Mouse (Mus musculus) layer of hippocampus, postnatal 14 days (tissue): ENCODE data around the gene Lman1l. TPM values are rescaled to one million over a fixed set of nuclear protein-coding genes. Genes with fewer than 3 reads are reported as not detected.

ENCODE experiments used
- DNase-seq, 2 experiments: peaks; one replicate each; pipeline ENCODE4 v3.0.0; 2021 to 2022; ENCODE audit warnings: low spot score in 2 of 2, mixed read lengths in 1 of 2
- total RNA-seq, 2 experiments: library from RNA; stranded (reverse); gene quantifications; 2 replicates each; pipeline ENCODE4 v1.2.3; 2021

Lman1l gene
- total RNA-seq, 2 experiments from 2014 or later = not detected

DNA sequence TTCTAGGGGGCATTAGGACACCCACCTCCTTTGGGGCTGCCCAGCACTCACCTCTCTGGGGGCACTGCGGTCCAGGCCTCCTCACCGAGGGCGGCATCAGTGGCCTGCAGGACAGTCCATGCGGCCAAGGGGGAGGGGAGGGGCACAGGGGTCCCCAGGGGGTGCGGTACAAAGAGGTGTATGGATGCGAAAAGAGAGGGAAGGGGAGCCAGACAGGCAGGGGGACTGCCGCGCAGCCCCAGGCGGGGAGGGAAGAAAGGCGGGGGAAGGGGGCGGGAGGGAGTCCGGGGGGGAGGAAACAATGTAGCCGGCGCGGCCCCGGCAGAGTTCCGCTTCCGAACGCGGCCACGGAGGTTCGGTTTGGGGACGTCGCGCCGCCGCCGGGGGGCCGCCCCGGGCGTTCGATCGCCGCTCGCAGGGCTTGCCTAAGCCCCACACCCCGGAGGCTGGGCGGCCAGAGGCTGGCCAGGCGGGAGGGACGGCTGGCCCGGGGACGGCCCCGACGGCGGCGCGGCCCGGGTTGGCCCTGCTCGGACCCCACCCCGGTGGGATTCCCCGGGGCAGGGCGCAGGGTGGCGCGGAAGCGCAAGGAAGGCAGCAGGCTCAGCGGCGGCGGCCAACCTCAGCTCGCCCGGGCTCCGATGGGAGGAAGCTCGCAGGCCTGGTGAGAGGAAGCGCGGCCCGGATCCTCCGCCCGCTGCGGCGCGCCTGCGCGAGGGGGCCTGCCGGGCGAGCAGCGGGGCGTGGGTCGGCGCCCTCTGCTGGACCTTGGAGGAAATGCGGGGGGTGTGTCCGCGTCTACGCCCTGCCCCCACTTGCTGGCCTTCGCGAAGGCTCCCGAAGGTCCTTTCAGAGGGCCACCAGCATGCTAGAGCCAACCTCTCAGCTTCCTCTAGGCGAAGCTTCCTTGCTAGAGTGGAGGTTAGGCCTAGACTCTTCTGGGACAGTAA, 24.6 kb upstream of the Lman1l start:
- DNase-seq = peak; percentile 92 to 93

GRCm38 (mm10) chr9:57644442-57644943, 23.9 kb upstream of the Lman1l start:
- no peak for DNase-seq

DNA sequence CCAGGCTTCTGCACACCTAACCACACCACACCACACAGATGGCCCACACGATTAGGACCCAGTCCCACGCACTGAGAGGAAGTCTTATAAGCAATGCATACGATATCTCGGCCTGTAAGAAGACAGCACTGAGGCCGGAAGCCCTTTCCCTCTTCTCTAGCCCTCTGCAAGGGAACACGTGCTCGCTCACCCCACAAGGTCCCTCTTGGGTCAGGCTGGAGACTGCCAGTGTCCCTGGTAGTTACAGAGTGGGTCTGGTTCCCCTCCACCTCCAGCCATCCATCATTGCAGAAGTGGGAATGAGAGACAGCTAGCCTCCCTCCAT, 23.2 kb upstream of the Lman1l start:
- no peak for DNase-seq

DNA sequence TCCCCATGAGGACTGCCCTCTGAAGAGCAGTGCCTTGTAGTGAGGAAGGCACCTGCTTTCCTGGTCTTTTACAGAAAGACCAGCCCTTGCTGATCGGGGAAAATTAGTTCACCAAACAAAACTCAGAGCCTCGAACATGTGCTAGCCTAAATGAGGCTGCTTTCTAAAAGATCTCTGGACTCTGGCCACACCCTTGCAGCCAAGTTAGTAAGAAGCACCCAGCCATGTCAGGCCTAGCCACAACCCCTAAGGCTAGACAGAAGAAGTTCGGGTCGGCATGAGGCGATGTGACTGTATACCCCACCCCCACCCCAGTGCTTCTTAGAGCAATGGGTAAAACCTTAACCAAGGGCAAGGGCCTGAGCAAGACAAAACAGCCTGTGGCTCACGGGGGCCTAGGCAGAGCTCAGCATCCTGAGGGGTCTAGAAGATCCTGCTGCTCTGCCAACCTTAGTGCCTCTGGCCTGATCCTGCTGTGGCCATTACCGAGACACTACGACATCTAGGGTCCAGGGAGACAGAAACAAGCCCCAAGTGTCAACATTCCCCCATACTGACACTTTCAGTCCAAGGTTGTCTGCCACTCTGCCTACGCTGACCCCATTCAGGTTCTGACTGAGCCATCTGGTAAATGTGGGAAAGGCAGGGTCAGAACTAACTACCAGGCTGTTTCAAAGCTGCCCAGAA, 22.7 kb upstream of the Lman1l start:
- no peak for DNase-seq

DNA sequence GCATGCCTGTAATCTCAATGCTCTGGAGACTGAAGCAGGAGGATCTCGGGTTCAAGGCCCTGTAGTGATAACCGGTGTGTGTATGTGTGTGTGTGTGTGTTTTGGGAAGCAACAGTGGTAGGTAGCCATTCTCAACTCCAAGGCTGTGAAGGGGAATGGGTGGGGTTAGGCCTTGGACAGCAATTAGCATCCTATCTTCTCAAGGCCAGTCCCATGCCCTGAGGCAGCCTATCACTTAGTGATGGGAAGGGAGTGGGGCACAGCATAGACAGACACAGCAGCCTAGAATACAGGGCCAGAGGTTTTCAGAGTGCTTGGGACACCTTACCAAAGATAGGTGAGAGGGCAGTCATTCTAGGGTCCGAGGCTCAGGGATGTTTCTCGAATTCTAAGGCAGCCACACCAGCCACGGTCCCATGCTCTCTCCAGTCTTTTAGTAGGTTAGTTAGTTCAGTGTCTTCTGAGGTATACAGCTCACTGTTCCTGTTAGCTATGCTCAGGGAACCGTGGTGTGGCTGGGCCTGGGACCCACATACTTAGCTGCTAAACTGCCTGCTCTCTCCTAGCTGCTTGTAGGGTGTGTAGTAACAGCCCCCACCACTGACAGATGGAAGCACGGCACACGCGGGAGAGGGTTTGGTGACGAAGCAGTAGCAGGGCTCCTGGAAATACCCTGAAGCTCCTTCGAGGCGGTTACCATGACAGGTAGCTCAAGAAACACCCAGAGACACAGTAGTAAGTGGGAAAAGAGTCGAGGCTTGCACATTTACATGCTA, 21.4 kb upstream of the Lman1l start:
- DNase-seq = no peak

GRCm38 (mm10) chr9:57641022-57641421, 20.4 kb upstream of the Lman1l start:
- no peak for DNase-seq

DNA sequence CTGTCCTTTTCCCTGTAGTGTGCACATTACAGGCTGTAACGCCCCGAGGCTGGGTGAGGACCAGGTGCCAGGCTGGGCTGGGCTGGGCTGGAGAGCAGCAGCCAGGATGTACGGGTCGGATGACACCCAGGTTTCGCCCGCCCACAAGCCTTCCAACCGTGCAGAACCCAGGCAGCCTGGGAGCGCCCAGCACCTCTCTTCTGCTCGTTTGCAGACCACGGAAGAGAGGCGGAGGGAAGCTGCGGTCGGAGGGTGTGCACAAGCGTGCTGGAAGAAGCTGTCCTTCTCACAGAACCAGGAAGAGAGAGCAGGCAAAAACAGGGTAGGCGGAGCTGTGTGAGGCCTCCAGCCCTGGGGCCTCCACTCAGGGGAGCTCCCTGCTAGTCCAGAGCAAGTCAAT, 19.8 kb upstream of the Lman1l start:
- DNase-seq = no peak

- DNase-seq = no peak
These were observed 19.2 kb upstream of the Lman1l start for GRCm38 (mm10) chr9:57639661-57640328.

DNA sequence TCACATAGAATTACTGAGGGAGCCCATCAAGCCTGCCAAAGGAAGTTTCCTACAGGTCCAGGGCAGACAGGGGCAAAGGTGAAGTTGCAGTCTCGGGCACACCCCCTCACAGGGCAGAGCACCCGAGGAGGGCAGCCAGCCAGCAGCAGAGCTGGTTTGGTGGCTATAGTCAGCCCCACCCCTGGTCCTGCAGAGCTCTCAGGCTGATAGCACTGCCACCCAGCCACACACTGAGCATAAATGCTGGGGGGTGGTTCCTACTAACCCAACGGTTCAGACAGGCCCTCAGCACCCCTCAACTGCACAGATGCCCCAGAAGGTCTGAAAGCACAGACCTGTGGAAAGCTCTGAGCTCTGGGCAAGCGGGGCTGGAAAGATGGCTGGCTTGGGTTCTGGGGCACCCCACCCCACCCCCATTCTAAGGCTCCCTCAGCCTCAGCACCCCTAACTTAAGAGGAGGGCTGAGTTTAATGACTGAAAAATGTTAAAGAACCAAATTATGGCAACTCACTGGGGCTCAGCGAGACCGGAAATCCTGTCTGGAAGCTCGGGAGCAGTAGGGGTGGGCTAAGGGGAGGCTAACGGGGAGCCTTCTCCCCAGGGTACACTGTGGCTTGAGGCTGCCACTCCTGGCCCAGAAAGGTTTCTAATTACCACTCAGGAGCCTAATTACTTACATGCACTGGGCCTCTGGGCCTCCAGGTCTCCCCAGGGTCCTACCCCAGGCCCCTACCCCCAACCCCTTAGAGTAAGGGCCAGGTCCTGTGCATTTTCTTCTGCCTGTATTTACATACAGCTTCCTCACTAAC, 18.3 kb upstream of the Lman1l start:
- no peak for DNase-seq

- DNase-seq = no peak
These were observed 17.3 kb upstream of the Lman1l start for GRCm38 (mm10) chr9:57637741-57638322.

GRCm38 (mm10) chr9:57637272-57637671, 16.7 kb upstream of the Lman1l start:
- no peak for DNase-seq

GRCm38 (mm10) chr9:57633481-57634024, 13.0 kb upstream of the Lman1l start:
- peak in 1 of 2 experiments; percentile 52 for DNase-seq

GRCm38 (mm10) chr9:57629118-57629874, 8.7 kb upstream of the Lman1l start:
- peak; percentile 77 to 82 for DNase-seq

- no peak for DNase-seq
These were observed 8.1 kb upstream of the Lman1l start for GRCm38 (mm10) chr9:57628717-57629116.

DNA sequence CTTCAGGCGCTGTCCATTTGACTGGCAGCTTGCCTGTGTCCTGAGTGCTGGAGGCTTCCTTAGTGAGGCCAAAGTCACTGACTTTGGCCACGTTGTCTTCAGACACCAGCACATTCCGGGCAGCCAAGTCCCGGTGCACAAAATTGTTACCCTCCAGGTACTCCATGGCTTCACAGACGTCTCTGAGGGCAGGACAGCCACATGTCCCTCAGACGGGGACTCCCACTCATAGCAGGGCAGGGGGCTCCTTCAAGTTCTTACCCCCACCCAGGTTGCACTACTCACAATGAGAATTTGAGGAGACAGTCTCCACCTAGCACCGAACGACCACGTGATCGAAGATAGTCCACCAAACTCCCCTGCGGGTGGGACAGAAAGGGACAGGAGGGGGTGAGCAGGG, 7.3 kb upstream of the Lman1l start:
- no peak for DNase-seq

GRCm38 (mm10) chr9:57627191-57627590, 6.6 kb upstream of the Lman1l start:
- DNase-seq = no peak

GRCm38 (mm10) chr9:57625674-57626500, 5.3 kb upstream of the Lman1l start:
- DNase-seq = no peak

DNA sequence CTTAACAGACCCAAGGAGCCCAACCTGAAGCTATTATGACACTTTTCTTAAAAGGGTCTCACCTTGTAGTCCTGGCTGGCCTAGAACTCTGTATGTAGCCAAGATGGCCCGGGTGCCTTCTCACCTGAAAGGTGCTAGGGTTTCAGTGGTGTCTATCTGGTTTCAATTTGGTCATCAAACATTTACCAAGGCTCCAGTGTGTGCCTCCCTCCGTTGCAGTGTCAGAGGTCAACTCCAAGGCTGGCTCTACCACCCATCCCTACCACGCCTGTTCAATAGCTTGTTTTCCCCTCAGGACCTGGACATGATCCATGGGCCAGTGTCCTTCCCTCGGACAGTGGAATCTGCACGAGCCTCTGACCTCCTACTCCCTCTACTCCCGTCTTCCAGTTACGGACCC, 3.7 kb upstream of the Lman1l start:
- DNase-seq = no peak
